In genomic region chr10:111995803-111996548, GRCm38 (mm10) we compare ENCODE assay signal across 10 mouse cellular contexts. TPM values are rescaled to one million over a fixed set of nuclear protein-coding genes. Genes with fewer than 3 reads are reported as not detected.
A peak's percentile ranks its signal among the peaks of the same experiment; 100 is the strongest.
DNase-seq lines count a peak whose midpoint lies in the region; ATAC-seq and TF ChIP-seq lines count a peak whose summit lies in the region.
"Had no signal": no experiment of that assay in that cellular context is flagged by ENCODE, and none has a peak within 500 bp of the region (broad histone marks: within the 10 kb centered on the region; RNA-seq: fewer than 3 reads in every experiment).

No protein-coding gene starts in this region.

- no peaks in the 10 kb centered on the region for H3K27me3 ChIP-seq in hindbrain, embryonic 10.5 days (ENCODE audit: insufficient read depth, poor library complexity, severe bottlenecking)

- no peak for TF ChIP-seq POLR2A in bone marrow, adult 2 months (IDR thresholded peaks at IDR 0.05; ENCODE audit: borderline replicate concordance, control insufficient read depth, low read depth, low read length)

- ATAC-seq in megakaryocyte, adult 5-6 weeks (ENCODE audit: poor library complexity, severe bottlenecking): peak; percentile 29

- peak overlapping the region; percentile 59; the same call in 1 of the 2 replicates for H3K27ac ChIP-seq in bone marrow, adult 2 months (ENCODE audit: control insufficient read depth, insufficient read depth, low read depth, low read length, poor library complexity)
- no peak overlapping the region for H3K27ac ChIP-seq in hindbrain, embryonic 10.5 days

- peak; percentile 54 for DNase-seq in heart, adult 11 months
- DNase-seq in heart, adult 8-10 months (ENCODE audit: low spot score): no peak
- DNase-seq in 3134 (ENCODE audit: extremely low read depth, insufficient read length, low spot score): peak; percentile 48
- no peak for DNase-seq in hindbrain, embryonic 10.5 days (ENCODE audit: low spot score)
- DNase-seq in c-Kit-positive CD71-positive TER-119-positive erythroid progenitor cells, embryonic 14.5 days (ENCODE audit: low spot score): no peak
- no peak for DNase-seq in urinary bladder, postnatal 10 days (ENCODE audit: low spot score)
- DNase-seq: gastrocnemius, postnatal 10 days; kidney, postnatal 4 days had no signal

- H3K4me3 ChIP-seq in bone marrow, adult 2 months (replicated peaks; ENCODE audit: control insufficient read depth, low read depth, low read length): peak overlapping the region; percentile 81
- H3K4me3 ChIP-seq in hindbrain, embryonic 10.5 days: no peak overlapping the region

- H3K9me3 ChIP-seq in hindbrain, embryonic 10.5 days: no peaks in the 10 kb centered on the region

- H3K4me1 ChIP-seq in bone marrow, adult 2 months (ENCODE audit: control insufficient read depth, insufficient read depth, low read length): peaks cover 2% of the 10 kb centered on the region
- no peaks in the 10 kb centered on the region for H3K4me1 ChIP-seq in hindbrain, embryonic 10.5 days (replicated peaks)

- no peak for TF ChIP-seq CTCF in bone marrow, adult 2 months (IDR thresholded peaks at IDR 0.05; ENCODE audit: control insufficient read depth, insufficient read depth, low read length)

- no peaks in the 10 kb centered on the region for H3K36me3 ChIP-seq in hindbrain, embryonic 10.5 days

- WGBS in bone marrow, adult 2 months: 4% methylated on average over 11 of the region's 11 CpGs
- WGBS in hindbrain, embryonic 10.5 days: 91% methylated on average over 11 of the region's 11 CpGs

RNA-seq across cellular contexts. Expression of gene Glipr1, which starts 6.5 kb away (rescaled TPM):
- 1 to 10 TPM in 1 of 4 experiments, under 1 TPM in 3; 0.32 to 1.2 (median 0.77) TPM for total RNA-seq in heart, adult 8-10 months (2022)
- 39.6 and 115 TPM in 2 replicates for polyA plus RNA-seq in bone marrow, adult 2 months (2011; ENCODE audit: insufficient read depth, insufficient read length, low replicate concordance, missing spikeins)
- total RNA-seq in megakaryocyte, adult 5-6 weeks (2015): 703 and 727 TPM in 2 replicates
- total RNA-seq in megakaryocyte, adult 5-6 weeks (2017): 548 and 598 TPM in 2 replicates
- polyA plus RNA-seq in hindbrain, embryonic 10.5 days (2016; fragmentation: Nextera tagmentation; extraction: Ambion mirVana): 0.68 and 0.69 TPM in 2 replicates

RNA-seq across cellular contexts. Expression of gene Krr1, which starts 23.5 kb away (rescaled TPM):
- total RNA-seq in heart, adult 8-10 months (2022): 10 to 100 TPM; 19.6 to 23.3 (median 21.5) TPM
- polyA plus RNA-seq in bone marrow, adult 2 months (2011; ENCODE audit: insufficient read depth, insufficient read length, low replicate concordance, missing spikeins): 11.3 and 24.0 TPM in 2 replicates
- total RNA-seq in megakaryocyte, adult 5-6 weeks (2015): 46.2 and 50.3 TPM in 2 replicates
- 29.0 and 33.3 TPM in 2 replicates for total RNA-seq in megakaryocyte, adult 5-6 weeks (2017)
- polyA plus RNA-seq in hindbrain, embryonic 10.5 days (2016; fragmentation: Nextera tagmentation; extraction: Ambion mirVana): 42.9 and 55.4 TPM in 2 replicates

Comparison
In these comparisons a context has a peak if more than half of its experiments do, and no peak if none do; other contexts are left out.
1. DNase-seq: peak in heart, adult 11 months (single experiment) and 3134 (single experiment); none in heart, adult 8-10 months (single experiment), hindbrain, embryonic 10.5 days (single experiment), c-Kit-positive CD71-positive TER-119-positive erythroid progenitor cells, embryonic 14.5 days (single experiment) and urinary bladder, postnatal 10 days (single experiment).
2. RNA of gene Glipr1, which starts 6.5 kb away (total RNA-seq): 548 to 727 TPM in megakaryocyte, adult 5-6 weeks; 0.32 to 1.2 TPM in heart, adult 8-10 months; every median in the first group is over 100 times any median in the second.